Mouse (Mus musculus) forebrain, embryonic 15.5 days (tissue): ENCODE data around the gene Hoxc6. TPM values are rescaled to one million over a fixed set of nuclear protein-coding genes. Genes with fewer than 3 reads are reported as not detected.

Source experiments
- ATAC-seq: fragments of 200-750 bp; cut with Nextera tagmentation; replicated peaks from 2 replicates; pipeline ENCODE4 v1.8.0; 2017; ENCODE audit warnings: mild to moderate bottlenecking, moderate TSS enrichment, moderate library complexity
- H3K27ac ChIP-seq: fragments of 300-500 bp; sonication (generic); replicated peaks from 2 replicates; pipeline ENCODE4 v1.5.1; 2015; ENCODE audit warnings: mild to moderate bottlenecking, inconsistent platforms
- H3K27me3 ChIP-seq: fragments of 300-500 bp; sonication (generic); 2 replicates; pipeline ENCODE4 v1.6.1; 2015; ENCODE audit warnings: inconsistent platforms
- H3K36me3 ChIP-seq: fragments of 300-500 bp; sonication (generic); 2 replicates; pipeline ENCODE4 v1.6.1; 2015; ENCODE audit warnings: mild to moderate bottlenecking, inconsistent platforms
- H3K4me1 ChIP-seq: fragments of 300-500 bp; sonication (generic); 2 replicates; pipeline ENCODE4 v1.6.1; 2015; ENCODE audit warnings: inconsistent platforms
- H3K4me2 ChIP-seq: fragments of 300-500 bp; sonication (generic); replicated peaks from 2 replicates; pipeline ENCODE4 v1.6.1; 2015; ENCODE audit warnings: mild to moderate bottlenecking, inconsistent platforms
- H3K4me3 ChIP-seq: fragments of 300-500 bp; sonication (generic); 2 replicates; pipeline ENCODE4 v1.5.1; 2015; ENCODE audit warnings: mild to moderate bottlenecking, inconsistent platforms
- H3K9ac ChIP-seq: fragments of 300-500 bp; sonication (generic); replicated peaks from 2 replicates; pipeline ENCODE4 v1.6.1; 2015; ENCODE audit warnings: mild to moderate bottlenecking, inconsistent platforms
- H3K9me3 ChIP-seq: fragments of 300-500 bp; sonication (generic); 2 replicates; pipeline ENCODE4 v1.6.1; 2016; ENCODE audit warnings: inconsistent platforms
- WGBS: fragments of 180-500 bp; shearing (Covaris S2); methylation state at CpG from one replicate; pipeline ENCODE4 v1.1.7; 2015; ENCODE audit warnings: mixed read lengths; 5-methylcytosine and 5-hydroxymethylcytosine counted together
- polyA plus RNA-seq: library from polyadenylated mRNA; unstranded; fragments of >200 nt; fragmentation: Nextera tagmentation; extraction: Ambion mirVana; gene quantifications from 2 replicates; pipeline ENCODE4 v1.2.1, GENCODE M21; 2015

Gene Hoxc6
- polyA plus RNA-seq, 1 experiment from 2014 or later = not detected

DNA sequence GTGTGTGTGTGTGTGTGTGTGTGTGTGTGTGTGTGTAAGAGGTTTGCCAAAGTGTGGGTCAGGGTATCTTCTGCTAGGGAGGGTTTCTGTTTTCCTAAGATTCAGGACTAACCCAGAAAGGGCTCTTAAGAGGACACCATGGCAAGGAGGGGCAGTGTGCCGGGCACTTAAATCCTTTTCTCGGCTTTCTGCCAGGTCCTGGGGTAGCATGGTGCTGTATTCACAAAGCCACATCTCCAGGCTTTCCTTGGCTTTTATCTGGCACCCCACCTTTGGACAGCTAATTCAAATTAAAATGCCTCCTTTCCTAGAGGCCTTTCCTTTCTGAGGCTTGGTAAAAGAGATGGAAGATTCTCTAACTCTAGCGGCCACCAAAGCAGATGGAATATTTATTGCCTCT lies 41.6 kb downstream of the Hoxc6 start:
- H3K4me3 ChIP-seq = no peak overlapping the region
- H3K4me1 ChIP-seq = peaks cover 2% of the 10 kb centered on the region; the same call in 1 of the 2 replicates
- no peak for ATAC-seq
- H3K36me3 ChIP-seq = no peaks in the 10 kb centered on the region
- no peak overlapping the region for H3K27ac ChIP-seq
- no peak overlapping the region for H3K9ac ChIP-seq
- no peak overlapping the region for H3K4me2 ChIP-seq
- WGBS = 0% methylated on average over 3 of the region's 3 CpGs
- peaks cover 99% of the 10 kb centered on the region for H3K27me3 ChIP-seq
- H3K9me3 ChIP-seq = no peaks in the 10 kb centered on the region

DNA sequence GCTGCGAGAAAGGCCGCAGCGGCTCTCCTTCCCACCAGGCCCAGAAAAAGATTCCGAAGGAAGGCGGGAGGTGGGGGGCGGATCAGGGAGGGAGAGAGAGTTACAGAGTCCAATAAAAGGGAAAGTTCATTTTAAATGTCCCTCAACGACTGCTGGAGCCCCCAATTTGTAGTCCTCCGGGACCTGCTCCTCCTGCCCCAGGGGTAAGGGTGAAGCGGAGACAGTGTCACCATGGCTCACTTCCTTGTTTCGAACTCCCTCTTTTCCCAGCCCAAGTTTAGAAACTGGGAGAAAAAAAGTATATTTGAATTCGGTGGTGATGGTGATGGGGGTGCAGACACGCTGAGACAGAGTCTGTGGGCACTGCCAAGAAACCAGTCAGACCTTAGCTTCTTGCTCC lies 42.5 kb downstream of the Hoxc6 start:
- H3K4me2 ChIP-seq = no peak overlapping the region
- no peaks in the 10 kb centered on the region for H3K36me3 ChIP-seq
- no peak overlapping the region for H3K9ac ChIP-seq
- H3K27ac ChIP-seq = no peak overlapping the region
- H3K4me3 ChIP-seq = no peak overlapping the region
- H3K4me1 ChIP-seq = no peaks in the 10 kb centered on the region
- H3K27me3 ChIP-seq = peaks cover 100% of the 10 kb centered on the region
- WGBS = 2% methylated on average over 12 of the region's 12 CpGs
- no peak for ATAC-seq
- H3K9me3 ChIP-seq = no peaks in the 10 kb centered on the region

DNA sequence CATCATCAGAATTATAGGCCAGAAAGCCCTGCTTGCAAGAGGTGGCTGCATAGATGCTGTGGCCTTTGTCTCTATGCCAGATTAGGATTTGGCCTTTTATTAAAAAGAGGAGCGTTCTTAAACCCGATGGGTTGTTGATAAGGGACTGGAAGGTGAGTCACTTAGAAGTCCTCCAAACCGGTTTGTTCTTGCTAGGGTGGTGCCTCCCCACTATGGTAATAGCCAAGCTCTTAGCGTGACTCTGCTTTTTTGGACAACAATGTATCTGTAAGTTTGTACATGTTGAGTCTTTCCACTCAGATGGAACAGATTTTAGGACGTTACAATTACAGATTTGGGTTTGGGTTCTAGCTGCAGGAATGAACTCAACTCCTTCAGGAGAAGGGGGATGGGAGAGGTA lies 43.6 kb downstream of the Hoxc6 start:
- no peaks in the 10 kb centered on the region for H3K36me3 ChIP-seq
- no peak for ATAC-seq
- no peaks in the 10 kb centered on the region for H3K9me3 ChIP-seq
- 7% methylated on average over 5 of the region's 5 CpGs for WGBS
- H3K9ac ChIP-seq = no peak overlapping the region
- no peaks in the 10 kb centered on the region for H3K4me1 ChIP-seq
- H3K27me3 ChIP-seq = peaks cover 98% of the 10 kb centered on the region
- H3K4me3 ChIP-seq = no peak overlapping the region
- H3K27ac ChIP-seq = no peak overlapping the region
- no peak overlapping the region for H3K4me2 ChIP-seq

DNA sequence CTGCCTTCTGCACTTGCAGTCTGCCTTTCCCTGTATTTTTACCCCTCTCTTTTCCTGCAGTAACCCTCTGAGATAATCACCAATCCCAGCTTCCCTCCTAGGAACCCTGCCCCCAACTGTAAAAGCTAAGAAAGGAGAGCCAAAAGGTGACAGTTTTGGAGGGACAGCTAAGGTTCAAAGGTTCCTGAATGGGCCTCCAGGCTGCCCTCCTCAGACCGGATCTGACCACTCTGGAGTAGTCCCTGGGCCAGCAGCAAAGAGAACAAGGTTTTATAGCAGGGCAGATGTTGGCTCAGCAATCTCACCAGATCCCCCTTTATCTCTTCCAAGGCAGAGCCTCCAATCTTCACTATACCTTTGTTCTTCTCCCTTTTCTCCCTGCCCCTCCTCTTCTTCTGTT lies 44.2 kb downstream of the Hoxc6 start:
- Histone ChIP-seq H3K4me1 (no peaks in the 10 kb centered on the region), H3K27ac (no peak overlapping the region), H3K9ac (no peak overlapping the region), H3K27me3 (peaks cover 96% of the 10 kb centered on the region), H3K36me3 (no peaks in the 10 kb centered on the region), H3K4me3 (no peak overlapping the region), H3K9me3 (no peaks in the 10 kb centered on the region), H3K4me2 (no peak overlapping the region)
- WGBS = 0% methylated on average over 1 of the region's 1 CpGs
- no peak for ATAC-seq

DNA sequence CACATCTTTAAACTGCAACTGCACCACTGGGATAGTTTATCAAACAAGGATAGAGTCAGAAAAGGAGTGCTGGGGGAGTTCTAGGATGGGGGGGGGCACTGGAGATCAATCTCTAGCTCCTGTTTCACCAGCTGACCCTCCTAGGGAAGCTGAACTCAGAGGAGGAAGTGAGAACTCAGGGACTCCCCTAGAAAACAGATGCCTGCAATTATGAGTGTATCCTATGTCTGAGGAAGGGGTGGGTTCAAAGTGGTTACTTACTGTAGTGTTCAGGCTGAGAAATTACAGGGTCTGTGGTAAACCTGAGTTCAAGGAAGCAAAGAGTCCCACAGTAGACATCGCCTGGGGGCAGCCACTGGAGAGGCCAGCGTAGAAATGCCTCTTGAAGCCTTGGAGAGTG lies 53.6 kb downstream of the Hoxc6 start:
- WGBS = 82% methylated on average over 2 of the region's 2 CpGs
- H3K9me3 ChIP-seq = no peaks in the 10 kb centered on the region
- no peak overlapping the region for H3K4me2 ChIP-seq
- no peak overlapping the region for H3K4me3 ChIP-seq
- H3K4me1 ChIP-seq = no peaks in the 10 kb centered on the region
- peaks cover 94% of the 10 kb centered on the region for H3K27me3 ChIP-seq
- H3K36me3 ChIP-seq = no peaks in the 10 kb centered on the region
- ATAC-seq = no peak
- no peak overlapping the region for H3K9ac ChIP-seq
- no peak overlapping the region for H3K27ac ChIP-seq

- Histone ChIP-seq H3K9ac (no peak overlapping the region), H3K4me2 (no peak overlapping the region), H3K27me3 (peaks cover 92% of the 10 kb centered on the region), H3K4me3 (no peak overlapping the region), H3K36me3 (no peaks in the 10 kb centered on the region), H3K9me3 (no peaks in the 10 kb centered on the region), H3K4me1 (no peaks in the 10 kb centered on the region), H3K27ac (no peak overlapping the region)
- no peak for ATAC-seq
These were observed 55.2 kb downstream of the Hoxc6 start for GRCm38 (mm10) chr15:103053210-103053609.

- Histone ChIP-seq H3K9ac (no peak overlapping the region), H3K4me3 (no peak overlapping the region), H3K27me3 (peaks cover 90% of the 10 kb centered on the region), H3K9me3 (no peaks in the 10 kb centered on the region), H3K4me2 (no peak overlapping the region), H3K27ac (no peak overlapping the region), H3K4me1 (no peaks in the 10 kb centered on the region), H3K36me3 (no peaks in the 10 kb centered on the region)
- WGBS = 33% methylated on average over 2 of the region's 2 CpGs
- no peak for ATAC-seq
These were observed 58.3 kb downstream of the Hoxc6 start for GRCm38 (mm10) chr15:103056396-103056795.

GRCm38 (mm10) chr15:103058715-103059114 lies 60.7 kb downstream of the Hoxc6 start:
- Histone ChIP-seq H3K4me2 (no peak overlapping the region), H3K4me3 (no peak overlapping the region), H3K9me3 (no peaks in the 10 kb centered on the region), H3K4me1 (no peaks in the 10 kb centered on the region), H3K27ac (no peak overlapping the region), H3K27me3 (peaks cover 92% of the 10 kb centered on the region), H3K36me3 (no peaks in the 10 kb centered on the region), H3K9ac (no peak overlapping the region)
- no peak for ATAC-seq
- WGBS = 1% methylated on average over 12 of the region's 12 CpGs

GRCm38 (mm10) chr15:103059393-103059992 lies 61.4 kb downstream of the Hoxc6 start:
- Histone ChIP-seq H3K4me3 (no peak overlapping the region), H3K27me3 (peaks cover 92% of the 10 kb centered on the region), H3K9ac (no peak overlapping the region), H3K36me3 (no peaks in the 10 kb centered on the region), H3K9me3 (no peaks in the 10 kb centered on the region), H3K27ac (no peak overlapping the region), H3K4me1 (no peaks in the 10 kb centered on the region), H3K4me2 (no peak overlapping the region)
- no peak for ATAC-seq
- under 1% methylated on average over 21 of the region's 21 CpGs for WGBS

DNA sequence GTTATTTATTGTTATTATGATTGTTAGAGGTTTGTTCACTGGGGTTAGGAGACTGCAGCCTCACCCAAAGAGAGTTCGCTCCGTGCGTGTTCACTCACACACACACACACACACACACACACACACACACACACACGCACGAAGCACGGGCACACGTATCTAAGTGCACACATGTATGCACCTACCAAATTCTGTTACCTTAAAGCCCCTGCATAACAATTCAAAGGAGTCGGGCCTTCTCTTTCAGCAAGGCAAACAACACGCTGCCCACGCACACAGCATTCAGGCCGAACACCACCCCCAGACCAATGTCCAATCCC lies 61.9 kb downstream of the Hoxc6 start:
- H3K27ac ChIP-seq = no peak overlapping the region
- no peaks in the 10 kb centered on the region for H3K9me3 ChIP-seq
- no peak overlapping the region for H3K9ac ChIP-seq
- WGBS = 2% methylated on average over 11 of the region's 11 CpGs
- no peak for ATAC-seq
- no peak overlapping the region for H3K4me3 ChIP-seq
- peaks cover 90% of the 10 kb centered on the region for H3K27me3 ChIP-seq
- no peaks in the 10 kb centered on the region for H3K4me1 ChIP-seq
- no peak overlapping the region for H3K4me2 ChIP-seq
- H3K36me3 ChIP-seq = no peaks in the 10 kb centered on the region

- WGBS = 1% methylated on average over 36 of the region's 36 CpGs
- no peak overlapping the region for H3K4me2 ChIP-seq
- no peaks in the 10 kb centered on the region for H3K9me3 ChIP-seq
- H3K36me3 ChIP-seq = no peaks in the 10 kb centered on the region
- H3K9ac ChIP-seq = no peak overlapping the region
- H3K4me3 ChIP-seq = no peak overlapping the region
- no peak for ATAC-seq
- H3K27ac ChIP-seq = no peak overlapping the region
- peaks cover 90% of the 10 kb centered on the region for H3K27me3 ChIP-seq
- H3K4me1 ChIP-seq = no peaks in the 10 kb centered on the region
These were observed 62.5 kb downstream of the Hoxc6 start for GRCm38 (mm10) chr15:103060341-103061130.

GRCm38 (mm10) chr15:103061131-103061825 lies 63.2 kb downstream of the Hoxc6 start:
- Histone ChIP-seq H3K9ac (no peak overlapping the region), H3K4me3 (no peak overlapping the region), H3K27me3 (peaks cover 91% of the 10 kb centered on the region), H3K4me1 (no peaks in the 10 kb centered on the region), H3K36me3 (no peaks in the 10 kb centered on the region), H3K4me2 (no peak overlapping the region), H3K27ac (no peak overlapping the region), H3K9me3 (no peaks in the 10 kb centered on the region)
- ATAC-seq = no peak
- under 1% methylated on average over 30 of the region's 30 CpGs for WGBS
